Mouse (Mus musculus): ENCODE data around the gene Ubap1l. TPM values are rescaled to one million over a fixed set of nuclear protein-coding genes. Genes with fewer than 3 reads are reported as not detected.

The Ubap1l gene
- polyA plus RNA-seq, 1 experiment, result 0.43 TPM

DNA sequence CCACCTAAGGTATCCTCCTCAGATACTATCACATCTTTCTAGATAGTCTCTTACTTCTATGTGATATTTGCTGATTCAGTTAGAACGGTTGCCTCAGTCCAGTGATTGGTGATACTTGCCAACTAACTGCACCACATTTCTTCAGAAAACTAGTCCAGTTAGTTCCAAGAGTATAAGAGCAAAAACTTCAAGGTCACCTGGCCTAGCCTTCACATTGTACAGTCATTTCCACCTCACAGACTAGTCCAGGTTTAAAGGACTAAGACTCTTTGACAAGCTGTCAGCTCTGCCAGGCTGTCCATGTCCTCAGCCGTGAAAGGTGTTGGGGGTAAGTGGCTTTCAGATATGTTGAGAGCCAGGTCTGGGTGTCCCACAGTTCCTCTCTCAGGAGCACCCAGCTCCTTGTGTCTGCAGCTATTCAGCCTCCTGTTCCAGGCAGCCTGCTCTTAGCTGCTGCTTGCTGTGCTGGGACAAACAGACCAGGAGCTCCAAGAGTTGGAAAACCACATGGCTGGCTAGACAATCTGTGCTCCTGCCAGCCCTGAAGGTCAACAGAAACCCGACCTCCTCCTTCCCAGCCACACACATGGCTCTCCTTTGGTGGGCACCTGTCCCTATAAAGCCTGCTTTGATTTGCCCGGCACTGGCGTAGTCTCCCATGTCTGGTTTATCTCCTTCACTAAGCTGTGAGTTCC lies 13.8 kb downstream of the Ubap1l start:
- Histone ChIP-seq H3K36me3 (ENCODE audit: control insufficient read depth, insufficient read depth, low read length) (no peaks in the 10 kb centered on the region), H3K4me1 (ENCODE audit: control insufficient read depth, insufficient read depth, insufficient read length, low read length) (no peaks in the 10 kb centered on the region)
- 88% methylated on average over 5 of the region's 5 CpGs for WGBS

DNA sequence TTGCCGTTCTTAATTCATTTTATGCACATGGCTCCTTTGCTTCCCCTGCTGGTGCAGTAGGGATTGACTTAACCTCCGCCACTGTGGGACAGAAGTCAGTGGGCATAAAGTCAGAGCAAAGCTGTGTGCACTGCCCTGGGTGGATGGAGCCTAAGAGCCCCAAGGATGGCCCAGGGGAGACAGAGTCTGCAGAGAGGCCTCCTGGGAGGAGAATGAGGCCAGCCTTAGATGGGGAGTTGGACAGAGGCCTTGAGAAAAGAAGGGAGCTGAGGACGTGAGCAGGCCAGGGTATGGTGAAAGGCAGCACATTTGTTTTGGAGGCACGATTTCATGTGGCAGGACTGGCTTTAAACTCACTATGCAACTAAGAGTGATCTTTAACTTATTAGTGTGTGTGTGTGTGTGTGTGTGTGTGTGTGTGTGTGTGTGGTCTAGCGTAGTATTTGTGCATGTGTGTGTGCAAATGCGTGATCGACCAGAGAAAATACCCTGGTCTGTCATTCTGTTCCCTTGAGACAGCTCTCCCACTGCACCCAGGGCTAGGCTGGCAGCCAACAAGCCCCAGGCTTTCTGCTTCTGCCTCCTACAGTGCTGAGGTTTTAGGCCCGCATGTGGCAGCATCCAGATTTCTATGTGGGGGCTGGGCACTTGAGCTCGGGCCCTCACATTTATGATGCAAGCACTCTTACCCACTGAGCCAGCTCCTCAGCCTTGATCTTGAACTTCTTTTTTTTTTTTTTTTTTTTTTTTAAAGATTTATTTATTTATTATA lies 14.5 kb downstream of the Ubap1l start:
- TF ChIP-seq CTCF (IDR thresholded peaks at IDR 0.05; ENCODE audit: extremely low read depth, insufficient read length, insufficient replicate concordance, low read depth, low read length) (no peak), POLR2A (IDR thresholded peaks at IDR 0.05; ENCODE audit: low read depth, low read length) (no peak)
- no peaks in the 10 kb centered on the region for H3K27me3 ChIP-seq (ENCODE audit: control insufficient read depth, insufficient read depth, low read length)
- no peaks in the 10 kb centered on the region for H3K4me1 ChIP-seq (ENCODE audit: control insufficient read depth, insufficient read depth, insufficient read length, low read length)
- H3K4me3 ChIP-seq (ENCODE audit: low read depth, low read length), result no peak overlapping the region
- H3K36me3 ChIP-seq (ENCODE audit: control insufficient read depth, insufficient read depth, low read length), result no peaks in the 10 kb centered on the region
- H3K27ac ChIP-seq (ENCODE audit: insufficient read depth, low read depth, low read length), result no peak overlapping the region
- WGBS, result 93% methylated on average over 9 of the region's 9 CpGs

More for the DNA sequence above, 13.8 kb downstream of the Ubap1l start:
- no peaks in the 10 kb centered on the region for H3K27me3 ChIP-seq (ENCODE audit: control insufficient read depth, insufficient read depth, low read length)
- H3K27ac ChIP-seq (ENCODE audit: insufficient read depth, low read depth, low read length), result no peak overlapping the region
- no peak overlapping the region for H3K4me3 ChIP-seq (ENCODE audit: low read depth, low read length)
- TF ChIP-seq CTCF (IDR thresholded peaks at IDR 0.05; ENCODE audit: extremely low read depth, insufficient read length, insufficient replicate concordance, low read depth, low read length) (no peak), POLR2A (IDR thresholded peaks at IDR 0.05; ENCODE audit: low read depth, low read length) (no peak)

DNA sequence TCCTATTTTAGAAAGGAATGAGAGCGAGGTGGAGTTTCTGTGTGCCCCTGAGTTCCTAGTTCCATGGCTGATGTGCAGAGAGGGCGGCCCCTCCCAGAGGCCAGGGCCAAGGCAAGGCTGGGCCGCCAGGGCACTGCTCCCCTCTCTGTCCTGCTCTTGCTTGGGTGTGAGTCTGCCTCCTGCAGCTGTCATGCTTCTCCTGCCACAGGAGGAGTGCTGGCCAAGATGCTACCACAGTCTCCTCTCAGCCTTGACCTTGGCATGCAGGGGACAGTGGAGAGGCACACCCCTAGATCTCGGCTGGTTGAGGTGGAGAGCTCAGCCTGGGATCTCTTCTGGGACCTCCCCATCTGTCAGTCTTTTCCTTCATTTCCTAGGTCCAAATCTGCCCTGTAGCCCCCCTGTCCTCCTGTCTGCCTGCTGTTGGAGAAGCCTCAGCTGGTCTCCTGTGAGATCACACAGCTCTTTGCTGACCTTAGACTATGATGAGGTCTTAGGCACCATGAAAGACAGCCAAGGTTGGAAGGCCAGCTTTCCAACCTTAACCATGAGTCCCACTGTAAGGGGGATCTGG lies 20.3 kb downstream of the Ubap1l start:
- TF ChIP-seq POLR2A (IDR thresholded peaks at IDR 0.05; ENCODE audit: low read depth, low read length) (no peak), CTCF (IDR thresholded peaks at IDR 0.05; ENCODE audit: extremely low read depth, insufficient read length, insufficient replicate concordance, low read depth, low read length) (no peak)
- H3K4me1 ChIP-seq (ENCODE audit: control insufficient read depth, insufficient read depth, insufficient read length, low read length), result no peaks in the 10 kb centered on the region
- WGBS, result 73% methylated on average over 4 of the region's 4 CpGs
- H3K27me3 ChIP-seq (ENCODE audit: control insufficient read depth, insufficient read depth, low read length), result no peaks in the 10 kb centered on the region
- H3K27ac ChIP-seq (ENCODE audit: insufficient read depth, low read depth, low read length), result no peak overlapping the region
- H3K4me3 ChIP-seq (ENCODE audit: low read depth, low read length), result no peak overlapping the region
- no peaks in the 10 kb centered on the region for H3K36me3 ChIP-seq (ENCODE audit: control insufficient read depth, insufficient read depth, low read length)

DNA sequence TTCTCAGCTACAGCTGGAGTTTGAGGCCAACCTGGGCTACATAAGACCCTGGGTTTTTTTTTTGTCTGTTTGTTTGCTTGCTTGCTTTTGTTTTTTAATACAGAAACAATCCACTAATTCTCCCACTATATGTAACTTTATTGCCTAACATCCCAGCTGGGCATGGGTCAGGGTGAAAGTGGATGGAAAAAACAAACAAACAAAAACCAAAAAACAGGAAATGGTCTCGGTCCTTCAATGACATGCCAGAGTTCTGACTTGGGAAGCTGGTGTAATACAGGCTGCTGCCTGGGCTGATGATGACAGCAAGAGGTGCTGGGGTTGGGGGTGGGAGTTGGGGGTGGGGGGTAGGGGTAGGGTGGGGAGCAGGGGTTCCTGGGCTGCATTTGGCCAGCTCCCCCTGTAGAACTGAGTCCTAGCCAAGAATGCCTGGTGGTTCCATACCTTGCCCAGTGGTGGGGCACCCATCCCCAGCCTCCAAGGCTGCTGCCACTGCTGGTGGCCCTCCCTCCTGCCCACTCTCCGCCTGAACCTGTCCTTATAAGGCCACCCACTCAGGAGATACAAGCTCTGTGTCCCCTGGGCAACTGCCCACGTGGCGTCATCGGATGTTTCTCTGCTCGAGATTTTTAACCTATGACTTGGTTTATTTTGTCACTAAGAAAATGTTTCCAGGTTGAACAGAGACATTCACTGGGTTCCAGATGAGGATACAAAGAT lies 21.4 kb downstream of the Ubap1l start:
- no peaks in the 10 kb centered on the region for H3K27me3 ChIP-seq (ENCODE audit: control insufficient read depth, insufficient read depth, low read length)
- H3K36me3 ChIP-seq (ENCODE audit: control insufficient read depth, insufficient read depth, low read length), result no peaks in the 10 kb centered on the region
- H3K27ac ChIP-seq (ENCODE audit: insufficient read depth, low read depth, low read length), result no peak overlapping the region
- no peak for TF ChIP-seq CTCF (IDR thresholded peaks at IDR 0.05; ENCODE audit: extremely low read depth, insufficient read length, insufficient replicate concordance, low read depth, low read length)
- no peak for TF ChIP-seq POLR2A (IDR thresholded peaks at IDR 0.05; ENCODE audit: low read depth, low read length)
- H3K4me1 ChIP-seq (ENCODE audit: control insufficient read depth, insufficient read depth, insufficient read length, low read length), result no peaks in the 10 kb centered on the region
- H3K4me3 ChIP-seq (ENCODE audit: low read depth, low read length), result no peak overlapping the region
- WGBS, result 68% methylated on average over 6 of the region's 6 CpGs

DNA sequence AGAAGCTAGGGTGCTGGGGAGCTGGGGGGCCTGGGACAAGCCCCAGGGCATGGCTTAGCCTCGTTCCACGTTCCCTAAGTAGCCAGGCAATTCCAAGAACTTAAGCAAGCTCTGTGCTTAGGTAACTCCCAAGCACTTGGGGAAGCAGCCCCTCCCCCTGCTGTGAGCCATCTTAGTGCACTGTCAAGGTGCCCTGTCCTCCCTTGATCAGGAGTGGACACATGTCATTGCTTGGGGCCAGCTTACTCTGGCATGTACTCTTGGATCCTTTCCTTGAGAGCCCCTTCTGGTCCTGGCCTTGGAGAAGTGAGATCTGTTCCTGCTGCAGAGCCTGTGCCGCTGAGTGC lies 21.9 kb downstream of the Ubap1l start:
- Histone ChIP-seq H3K27ac (ENCODE audit: insufficient read depth, low read depth, low read length) (no peak overlapping the region), H3K27me3 (ENCODE audit: control insufficient read depth, insufficient read depth, low read length) (no peaks in the 10 kb centered on the region), H3K36me3 (ENCODE audit: control insufficient read depth, insufficient read depth, low read length) (no peaks in the 10 kb centered on the region), H3K4me3 (ENCODE audit: low read depth, low read length) (no peak overlapping the region), H3K4me1 (ENCODE audit: control insufficient read depth, insufficient read depth, insufficient read length, low read length) (no peaks in the 10 kb centered on the region)
- TF ChIP-seq CTCF (IDR thresholded peaks at IDR 0.05; ENCODE audit: extremely low read depth, insufficient read length, insufficient replicate concordance, low read depth, low read length), result no peak
- no peak for TF ChIP-seq POLR2A (IDR thresholded peaks at IDR 0.05; ENCODE audit: low read depth, low read length)
- 56% methylated on average over 3 of the region's 3 CpGs for WGBS

DNA sequence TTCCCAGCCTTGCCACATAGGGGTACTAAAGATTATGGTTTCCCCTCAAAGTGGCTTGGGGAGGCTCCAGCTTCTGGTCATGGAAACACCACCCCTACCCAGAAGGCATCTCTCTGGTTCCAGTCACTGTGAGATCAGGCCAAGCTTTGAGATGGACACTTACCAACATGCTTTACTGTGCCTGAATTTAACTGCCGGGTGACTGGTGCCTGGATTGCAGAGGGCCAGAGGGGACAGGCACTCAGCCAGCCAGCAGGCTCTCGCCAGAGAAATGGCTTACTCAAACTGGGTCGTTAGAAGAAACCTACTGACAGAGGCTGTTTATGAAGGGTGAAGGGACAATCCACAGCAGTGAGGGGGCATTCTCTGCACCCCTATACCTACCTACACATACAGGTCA lies 23.4 kb downstream of the Ubap1l start:
- no peaks in the 10 kb centered on the region for H3K27me3 ChIP-seq (ENCODE audit: control insufficient read depth, insufficient read depth, low read length)
- H3K4me3 ChIP-seq (ENCODE audit: low read depth, low read length), result no peak overlapping the region
- no peaks in the 10 kb centered on the region for H3K4me1 ChIP-seq (ENCODE audit: control insufficient read depth, insufficient read depth, insufficient read length, low read length)
- WGBS, result 71% methylated on average over 3 of the region's 3 CpGs
- no peak for TF ChIP-seq POLR2A (IDR thresholded peaks at IDR 0.05; ENCODE audit: low read depth, low read length)
- no peak for TF ChIP-seq CTCF (IDR thresholded peaks at IDR 0.05; ENCODE audit: extremely low read depth, insufficient read length, insufficient replicate concordance, low read depth, low read length)
- no peak overlapping the region for H3K27ac ChIP-seq (ENCODE audit: insufficient read depth, low read depth, low read length)
- H3K36me3 ChIP-seq (ENCODE audit: control insufficient read depth, insufficient read depth, low read length), result no peaks in the 10 kb centered on the region
